Mouse (Mus musculus): ENCODE data around the gene Ptprm. TPM values are rescaled to one million over a fixed set of nuclear protein-coding genes. Genes with fewer than 3 reads are reported as not detected.

Gene Ptprm
- polyA plus RNA-seq, 1 experiment from 2014 or later: 19.5 TPM

- Histone ChIP-seq H3K9ac (ENCODE audit: low read length) (no peak overlapping the region), H3K4me2 (ENCODE audit: low read length) (no peak overlapping the region), H3K9me3 (ENCODE audit: control insufficient read depth, low read length) (no peaks in the 10 kb centered on the region), H3K4me1 (ENCODE audit: control insufficient read depth in 2 of 2, insufficient read depth in 2 of 2, low read length in 2 of 2) (no peaks in the 10 kb centered on the region), H3K4me3 (ENCODE audit: control insufficient read depth in 1 of 2, insufficient read depth in 1 of 2, low read depth in 1 of 2, low read length in 2 of 2) (no peak overlapping the region), H3K27ac (replicated peaks in 1 of 2; ENCODE audit: control insufficient read depth in 1 of 2, insufficient read depth in 1 of 2, low read depth in 2 of 2, low read length in 2 of 2) (no peak overlapping the region), H3K27me3 (ENCODE audit: control insufficient read depth, insufficient read depth, low read length) (no peaks in the 10 kb centered on the region), H3K36me3 (ENCODE audit: control insufficient read depth, insufficient read depth, low read length) (no peaks in the 10 kb centered on the region)
- ATAC-seq (ENCODE audit: insufficient number of reproducible peaks, insufficient read depth, low FRiP score, low read depth): no peak
- 73% methylated on average over 7 of the region's 7 CpGs for WGBS
Measured at GRCm38 (mm10) chr17:66637951-66638722, 716.1 kb downstream of the Ptprm start.

DNA sequence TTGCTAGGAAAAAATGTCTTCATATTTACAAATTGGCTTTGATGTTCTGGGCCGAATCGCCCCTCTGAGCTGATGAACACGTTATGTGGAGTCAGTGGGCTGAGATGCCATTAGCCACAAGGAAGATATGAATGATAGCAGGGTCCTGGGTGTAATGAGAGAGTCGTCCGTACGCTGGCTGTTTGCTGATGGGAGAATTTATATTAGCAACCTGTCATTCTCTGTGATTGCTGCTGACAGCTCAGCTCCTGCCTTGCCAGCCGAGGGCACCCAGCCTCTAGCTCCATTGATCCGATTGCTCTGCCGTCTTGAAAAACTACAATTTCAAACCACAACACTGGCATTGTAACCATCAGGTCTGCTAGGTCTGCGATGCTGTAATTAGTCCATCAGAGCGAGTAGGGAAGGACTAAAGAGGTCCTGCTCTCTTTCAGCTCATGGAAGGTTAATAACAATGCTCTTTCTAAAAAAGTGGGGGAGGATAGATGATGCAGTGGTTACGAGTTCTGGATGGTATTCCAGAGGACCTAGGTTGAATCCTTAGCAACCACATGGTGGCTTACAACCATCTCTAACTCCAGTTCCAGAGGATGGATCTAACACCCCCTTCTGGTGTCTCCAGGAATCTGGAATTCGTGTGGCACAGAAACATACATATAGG lies 734.1 kb downstream of the Ptprm start:
- Histone ChIP-seq H3K4me3 (ENCODE audit: control insufficient read depth in 1 of 2, insufficient read depth in 1 of 2, low read depth in 1 of 2, low read length in 2 of 2) (no peak overlapping the region), H3K4me2 (ENCODE audit: low read length) (no peak overlapping the region), H3K4me1 (ENCODE audit: control insufficient read depth in 2 of 2, insufficient read depth in 2 of 2, low read length in 2 of 2) (no peaks in the 10 kb centered on the region), H3K9me3 (ENCODE audit: control insufficient read depth, low read length) (no peaks in the 10 kb centered on the region), H3K9ac (ENCODE audit: low read length) (no peak overlapping the region), H3K27ac (replicated peaks in 1 of 2; ENCODE audit: control insufficient read depth in 1 of 2, insufficient read depth in 1 of 2, low read depth in 2 of 2, low read length in 2 of 2) (no peak overlapping the region), H3K36me3 (ENCODE audit: control insufficient read depth, insufficient read depth, low read length) (no peaks in the 10 kb centered on the region), H3K27me3 (ENCODE audit: control insufficient read depth, insufficient read depth, low read length) (no peaks in the 10 kb centered on the region)
- 76% methylated on average over 13 of the region's 13 CpGs for WGBS
- ATAC-seq (ENCODE audit: insufficient number of reproducible peaks, insufficient read depth, low FRiP score, low read depth): no peak

DNA sequence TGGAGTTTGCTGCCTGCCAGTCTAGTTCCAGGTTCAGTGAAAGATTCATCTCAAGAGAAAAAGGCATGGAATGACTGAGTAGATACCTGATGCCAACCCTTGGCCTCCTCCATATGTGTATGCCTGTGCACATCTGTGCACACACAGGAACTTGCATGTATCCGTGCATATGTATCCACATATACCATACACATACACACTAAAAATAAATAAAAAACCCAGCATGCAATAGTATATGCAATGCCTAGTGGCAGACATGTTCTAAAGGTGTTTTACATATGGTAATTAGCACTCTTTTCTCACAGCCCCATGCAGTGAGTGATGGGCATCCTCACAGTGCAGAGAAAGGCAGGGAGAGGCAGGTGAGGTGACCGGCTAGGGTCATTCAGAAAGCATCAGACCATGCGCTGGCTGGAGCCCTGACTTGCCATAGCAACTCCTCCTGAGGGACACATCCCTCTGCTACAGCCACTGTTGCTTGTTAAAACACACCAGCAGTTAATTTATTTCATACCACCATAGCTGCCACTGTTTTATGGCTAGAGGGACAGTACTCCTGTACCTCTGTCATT lies 734.9 kb downstream of the Ptprm start:
- no peak overlapping the region for H3K9ac ChIP-seq (ENCODE audit: low read length)
- no peak overlapping the region for H3K27ac ChIP-seq (replicated peaks in 1 of 2; ENCODE audit: control insufficient read depth in 1 of 2, insufficient read depth in 1 of 2, low read depth in 2 of 2, low read length in 2 of 2)
- no peak for ATAC-seq (ENCODE audit: insufficient number of reproducible peaks, insufficient read depth, low FRiP score, low read depth)
- no peak overlapping the region for H3K4me3 ChIP-seq (ENCODE audit: control insufficient read depth in 1 of 2, insufficient read depth in 1 of 2, low read depth in 1 of 2, low read length in 2 of 2)
- no peaks in the 10 kb centered on the region for H3K36me3 ChIP-seq (ENCODE audit: control insufficient read depth, insufficient read depth, low read length)
- 65% methylated on average over 3 of the region's 3 CpGs for WGBS
- H3K4me1 ChIP-seq (ENCODE audit: control insufficient read depth in 2 of 2, insufficient read depth in 2 of 2, low read length in 2 of 2): no peaks in the 10 kb centered on the region
- no peaks in the 10 kb centered on the region for H3K27me3 ChIP-seq (ENCODE audit: control insufficient read depth, insufficient read depth, low read length)
- H3K4me2 ChIP-seq (ENCODE audit: low read length): no peak overlapping the region
- H3K9me3 ChIP-seq (ENCODE audit: control insufficient read depth, low read length): no peaks in the 10 kb centered on the region

Small RNA genes within 50 kb of the gene (microRNA-seq; reads per million reads assigned to microRNA genes)
- gene Mir5709: 1.4 reads per million
